Mouse (Mus musculus) CD4-positive naive resting alpha-beta T cell, adult 76 days (primary cell): ENCODE data around the gene Gfi1b. TPM values are rescaled to one million over a fixed set of nuclear protein-coding genes. Genes with fewer than 3 reads are reported as not detected.

Experiments used
- total RNA-seq: library from RNA; stranded (reverse); gene quantifications from one replicate; pipeline ENCODE4 v1.2.4, GENCODE M21; 2023

Gfi1b gene
- 3.9 TPM for total RNA-seq

GRCm38 (mm10) chr2:28621664-28622171, at the start of gene Gfi1b:
Gene Gfi1b, minus strand, starts transcription at chr2:28621982.

DNA sequence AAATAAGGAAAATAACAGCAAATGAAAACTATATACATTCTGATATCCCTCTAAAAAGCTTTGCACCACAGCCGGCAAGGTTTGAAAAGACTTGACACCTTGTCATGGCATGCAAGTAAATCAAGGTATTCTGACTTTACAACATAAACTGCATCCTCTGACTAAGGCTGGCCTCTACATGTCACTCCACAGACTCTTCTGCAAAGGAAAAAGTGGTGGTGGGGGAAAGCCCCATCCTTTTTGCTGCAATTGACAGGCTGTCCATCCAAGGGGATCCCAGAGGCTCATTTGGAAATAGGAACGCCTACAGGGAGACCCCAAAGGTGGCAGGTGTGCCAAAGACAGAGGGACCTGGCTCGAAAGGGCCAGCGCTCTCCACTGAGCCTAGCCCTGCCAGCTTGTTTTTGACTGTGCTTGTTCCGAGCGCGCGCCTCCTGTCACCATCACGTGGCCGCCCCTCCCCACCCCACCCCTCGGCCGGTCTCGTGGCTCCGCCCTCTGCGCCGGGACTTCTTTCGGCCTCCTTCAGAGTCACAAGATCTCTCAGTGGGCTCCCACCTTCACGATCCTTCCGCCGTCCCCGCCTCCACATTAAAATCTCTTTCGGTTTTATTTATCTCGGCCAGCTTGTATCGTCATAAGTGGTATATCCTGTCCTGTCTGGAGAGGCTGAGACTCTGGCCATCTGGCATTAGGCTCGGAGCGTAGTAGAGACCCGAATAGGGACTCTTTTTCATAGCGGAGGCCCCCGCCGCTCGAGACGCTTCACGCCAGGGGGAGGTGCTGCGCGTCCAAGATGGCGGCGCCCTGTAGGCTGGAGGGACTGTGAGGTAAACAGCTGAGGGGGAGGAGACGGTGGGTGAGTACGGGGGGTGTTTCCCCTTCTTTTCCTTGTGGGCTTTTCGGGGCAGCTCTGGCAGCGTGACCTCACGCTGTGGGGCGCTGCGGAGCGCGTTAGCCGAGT, 19.0 kb upstream of the Gfi1b start, which contains the start of gene Tsc1:
Tsc1 (plus strand) TSS at position 768 of the 964 bp plus-strand sequence.

GRCm38 (mm10) chr2:28583651-28584050, 38.1 kb downstream of the Gfi1b start, which contains the start of gene Gtf3c5:
Gene Gtf3c5, minus strand, starts transcription at chr2:28583751.

DNA sequence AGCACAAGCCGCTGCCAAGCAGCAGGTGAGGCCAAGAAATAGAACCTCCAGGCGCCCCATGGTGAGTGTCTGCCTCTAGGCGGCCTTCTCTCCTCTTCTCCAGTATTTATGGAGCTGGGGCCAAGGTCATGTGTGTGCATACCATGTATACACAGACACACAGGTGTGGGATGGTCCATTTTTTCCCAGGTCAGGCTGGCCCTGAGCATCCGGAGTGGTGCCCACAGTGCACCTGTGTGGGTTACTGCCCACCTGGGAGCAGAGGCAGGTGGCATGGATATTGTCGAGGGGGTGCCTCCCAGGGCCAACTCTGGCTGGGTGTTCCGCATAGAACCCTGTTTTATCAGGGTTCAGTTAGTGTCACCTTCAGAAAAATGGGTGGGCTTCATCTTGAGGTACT, 58.5 kb downstream of the Gfi1b start, which contains the start of gene Cel:
Cel (minus strand) TSS at position 101 of the 400 bp plus-strand sequence.

Other genes starting within 250 kb of the Gfi1b start
- gene Ppp1r26, start 175.2 kb downstream of the Gfi1b start, total RNA-seq, result not detected
- not detected for gene 1700007K13Rik, start 155.7 kb downstream of the Gfi1b start, total RNA-seq
- gene Mrps2, start 153.9 kb downstream of the Gfi1b start, total RNA-seq, result 15.0 TPM
- 0.59 TPM for gene Gbgt1, start 125.1 kb downstream of the Gfi1b start, total RNA-seq
- not detected for gene Gm10134, start 115.9 kb downstream of the Gfi1b start, total RNA-seq
- 63.0 TPM for gene Ralgds, start 108.9 kb downstream of the Gfi1b start, total RNA-seq
- 1.8 TPM for gene Cel, start 58.6 kb downstream of the Gfi1b start, total RNA-seq
- gene Gtf3c5, start 38.2 kb downstream of the Gfi1b start, total RNA-seq, result 22.3 TPM
- 67.9 TPM for gene Tsc1, start 19.2 kb upstream of the Gfi1b start, total RNA-seq
- not detected for gene Spaca9, start 77.7 kb upstream of the Gfi1b start, total RNA-seq
- gene Ak8, start 78.2 kb upstream of the Gfi1b start, total RNA-seq, result not detected
- 14.8 TPM for gene Gtf3c4, start 218.4 kb upstream of the Gfi1b start, total RNA-seq
- gene Ddx31, start 218.4 kb upstream of the Gfi1b start, total RNA-seq, result 23.3 TPM